Mouse (Mus musculus) stomach, embryonic 14.5 days (tissue): ENCODE data around the gene Lrrc39. TPM values are rescaled to one million over a fixed set of nuclear protein-coding genes. Genes with fewer than 3 reads are reported as not detected.
A peak's percentile ranks its signal among the peaks of the same experiment; 100 is the strongest.
"Not testable (repeated sequence)": the region's sequence is repeated elsewhere in the genome, so short reads cannot be mapped to it uniquely, and the experiment has no call there.

Experiments used
- ATAC-seq: fragments of 200-750 bp; cut with Nextera tagmentation; 2 replicates; pipeline ENCODE4 v1.8.0; 2017; ENCODE audit warnings: low read depth, moderate TSS enrichment; ENCODE audit not compliant: insufficient number of reproducible peaks, insufficient read depth, low FRiP score
- H3K27ac ChIP-seq: fragments of 300-500 bp; sonication (generic); 2 replicates; pipeline ENCODE4 v1.5.1; 2014; ENCODE audit warnings: mild to moderate bottlenecking, low read length, moderate library complexity, mixed read lengths
- H3K27me3 ChIP-seq: fragments of 300-500 bp; sonication (generic); 2 replicates; pipeline ENCODE4 v1.6.1; 2014; ENCODE audit warnings: low read length, control low read depth, mixed read lengths; ENCODE audit not compliant: control insufficient read depth, insufficient read depth
- H3K36me3 ChIP-seq: fragments of 300-500 bp; sonication (generic); 2 replicates; pipeline ENCODE4 v1.6.1; 2014; ENCODE audit warnings: mild to moderate bottlenecking, control low read depth, low read length, moderate library complexity, mixed read lengths; ENCODE audit not compliant: control insufficient read depth, insufficient read depth
- H3K4me1 ChIP-seq: fragments of 300-500 bp; sonication (generic); 2 replicates; pipeline ENCODE4 v1.6.1; 2014; ENCODE audit warnings: low read length, control low read depth, mixed read lengths; ENCODE audit not compliant: control insufficient read depth, insufficient read depth
- H3K4me2 ChIP-seq: fragments of 300-500 bp; sonication (generic); replicated peaks from 2 replicates; pipeline ENCODE4 v1.6.1; 2014; ENCODE audit warnings: low read depth, low read length, control low read depth
- H3K4me3 ChIP-seq: fragments of 300-500 bp; sonication (generic); 2 replicates; pipeline ENCODE4 v1.5.1; 2014; ENCODE audit warnings: low read depth, low read length, control low read depth
- H3K9ac ChIP-seq: fragments of 300-500 bp; sonication (generic); replicated peaks from 2 replicates; pipeline ENCODE4 v1.6.1; 2014; ENCODE audit warnings: low read depth, mild to moderate bottlenecking, control low read depth, low read length, moderate library complexity, mixed read lengths
- H3K9me3 ChIP-seq: fragments of 300-500 bp; sonication (generic); 2 replicates; pipeline ENCODE4 v1.6.1; 2016; ENCODE audit warnings: low read depth, low read length, control low read depth; ENCODE audit not compliant: control insufficient read depth
- WGBS: fragments of 180-500 bp; shearing (Covaris S2); extraction: QIAGEN DNeasy Blood & Tissue Kit; methylation state at CpG from one replicate; pipeline ENCODE4 v1.1.7; 2014; 5-methylcytosine and 5-hydroxymethylcytosine counted together
- polyA plus RNA-seq: library from polyadenylated mRNA; unstranded; fragments of >200 nt; fragmentation: Nextera tagmentation; extraction: Ambion mirVana; gene quantifications from 2 replicates; pipeline ENCODE4 v1.2.1, GENCODE M21; 2014

Lrrc39 gene
- polyA plus RNA-seq, 1 experiment from 2014 or later, result 0.80 TPM

GRCm38 (mm10) chr3:116547430-116547829, 15.3 kb upstream of the Lrrc39 start:
- Histone ChIP-seq H3K4me3 (no peak overlapping the region), H3K27me3 (no peaks in the 10 kb centered on the region), H3K27ac (no peak overlapping the region), H3K9me3 (no peaks in the 10 kb centered on the region), H3K4me1 (no peaks in the 10 kb centered on the region), H3K4me2 (no peak overlapping the region), H3K9ac (no peak overlapping the region), H3K36me3 (peaks cover 13% of the 10 kb centered on the region; the same call in 1 of the 2 replicates)
- ATAC-seq, result no peak
- 86% methylated on average over 5 of the region's 5 CpGs for WGBS

GRCm38 (mm10) chr3:116551362-116551761, 11.4 kb upstream of the Lrrc39 start:
- H3K4me2 ChIP-seq, result no peak overlapping the region
- H3K36me3 ChIP-seq, result peaks cover 7% of the 10 kb centered on the region; the same call in 1 of the 2 replicates
- no peak overlapping the region for H3K27ac ChIP-seq
- no peaks in the 10 kb centered on the region for H3K4me1 ChIP-seq
- H3K9me3 ChIP-seq, result no peaks in the 10 kb centered on the region
- 87% methylated on average over 5 of the region's 5 CpGs for WGBS
- H3K9ac ChIP-seq, result no peak overlapping the region
- no peak for ATAC-seq
- H3K27me3 ChIP-seq, result no peaks in the 10 kb centered on the region
- no peak overlapping the region for H3K4me3 ChIP-seq

GRCm38 (mm10) chr3:116561315-116561714, 1.5 kb upstream of the Lrrc39 start:
- not testable (repeated sequence) for H3K4me1 ChIP-seq, ATAC-seq, H3K9me3 ChIP-seq, H3K9ac ChIP-seq, H3K27me3 ChIP-seq, H3K4me3 ChIP-seq, H3K36me3 ChIP-seq, H3K27ac ChIP-seq, H3K4me2 ChIP-seq
- WGBS, result 95% methylated on average over 13 of the region's 14 CpGs

- 66% methylated on average over 7 of the region's 7 CpGs for WGBS
- Histone ChIP-seq H3K4me2 (no peak overlapping the region), H3K9me3 (no peaks in the 10 kb centered on the region; the same call in 1 of the 2 replicates), H3K36me3 (no peaks in the 10 kb centered on the region), H3K4me3 (no peak overlapping the region), H3K27ac (no peak overlapping the region), H3K27me3 (no peaks in the 10 kb centered on the region), H3K4me1 (no peaks in the 10 kb centered on the region), H3K9ac (no peak overlapping the region)
- ATAC-seq, result no peak
These were observed 321 bp downstream of the Lrrc39 start for GRCm38 (mm10) chr3:116563095-116563492.

- Histone ChIP-seq H3K4me3 (no peak overlapping the region), H3K9ac (no peak overlapping the region), H3K27ac (no peak overlapping the region), H3K36me3 (no peaks in the 10 kb centered on the region), H3K4me2 (no peak overlapping the region), H3K9me3 (no peaks in the 10 kb centered on the region; the same call in 1 of the 2 replicates), H3K4me1 (no peaks in the 10 kb centered on the region), H3K27me3 (no peaks in the 10 kb centered on the region)
- WGBS, result 68% methylated on average over 2 of the region's 2 CpGs
- no peak for ATAC-seq
These were observed 7.9 kb downstream of the Lrrc39 start for GRCm38 (mm10) chr3:116570628-116571027.

DNA sequence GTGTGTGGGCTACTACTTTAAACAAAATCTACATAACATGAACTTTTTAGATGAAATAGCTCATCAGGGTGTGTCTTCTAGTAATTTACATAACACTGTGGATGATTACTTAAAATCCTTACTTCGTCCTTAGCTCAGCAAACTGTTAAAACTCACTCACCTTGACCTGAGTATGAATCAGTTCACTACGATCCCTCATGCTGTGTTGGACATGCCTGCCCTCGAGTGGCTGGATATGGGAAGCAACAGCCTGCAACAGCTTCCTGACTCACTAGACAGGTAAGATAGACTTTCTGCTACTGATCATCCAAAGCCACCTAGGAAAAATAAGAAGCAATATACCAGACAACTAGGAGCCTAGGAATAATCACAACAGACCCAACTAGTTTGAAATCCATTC, 14.5 kb downstream of the Lrrc39 start:
- no peak for ATAC-seq
- WGBS, result 46% methylated on average over 3 of the region's 3 CpGs
- Histone ChIP-seq H3K27me3 (no peaks in the 10 kb centered on the region), H3K4me1 (no peaks in the 10 kb centered on the region), H3K36me3 (peaks cover 16% of the 10 kb centered on the region; the same call in 1 of the 2 replicates), H3K9me3 (no peaks in the 10 kb centered on the region), H3K4me2 (no peak overlapping the region), H3K4me3 (no peak overlapping the region), H3K9ac (no peak overlapping the region), H3K27ac (no peak overlapping the region)

DNA sequence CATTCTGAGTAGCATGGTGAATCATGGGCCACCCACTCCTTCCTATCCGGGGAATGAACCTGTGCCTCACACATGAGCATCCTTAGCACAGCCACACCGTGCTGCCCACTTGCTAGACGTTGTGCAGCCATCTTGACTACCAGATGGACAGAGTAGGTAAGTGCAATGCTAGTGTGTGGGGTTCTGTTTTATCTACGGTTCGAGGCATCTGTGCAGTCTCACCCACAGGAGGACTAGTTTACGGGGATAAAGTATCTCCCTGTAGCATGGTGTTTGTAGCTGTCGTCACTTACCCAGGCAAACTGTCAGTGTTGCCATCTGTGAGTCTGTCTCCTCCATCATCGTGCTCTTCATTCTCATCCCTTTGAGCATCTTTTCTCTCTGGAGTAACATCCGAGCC, 19.4 kb downstream of the Lrrc39 start:
- WGBS, result 94% methylated on average over 9 of the region's 9 CpGs
- no peaks in the 10 kb centered on the region for H3K9me3 ChIP-seq
- H3K4me1 ChIP-seq, result no peaks in the 10 kb centered on the region
- no peak overlapping the region for H3K27ac ChIP-seq
- H3K36me3 ChIP-seq, result peaks cover 42% of the 10 kb centered on the region
- H3K4me2 ChIP-seq, result no peak overlapping the region
- no peaks in the 10 kb centered on the region for H3K27me3 ChIP-seq
- ATAC-seq, result no peak
- no peak overlapping the region for H3K9ac ChIP-seq
- H3K4me3 ChIP-seq, result no peak overlapping the region

- H3K36me3 ChIP-seq, result peaks cover 22% of the 10 kb centered on the region
- no peaks in the 10 kb centered on the region for H3K27me3 ChIP-seq
- peak; percentile 62 for ATAC-seq
- peak overlapping the region; percentile 60 for H3K27ac ChIP-seq
- peaks cover 7% of the 10 kb centered on the region; the same call in 1 of the 2 replicates for H3K4me1 ChIP-seq
- H3K4me3 ChIP-seq, result peak overlapping the region; percentile 61
- H3K9ac ChIP-seq, result peak overlapping the region; percentile 59
- peak overlapping the region; percentile 33 for H3K4me2 ChIP-seq
- H3K9me3 ChIP-seq, result no peaks in the 10 kb centered on the region
- WGBS, result 2% methylated on average over 22 of the region's 22 CpGs
These were observed 31.4 kb downstream of the Lrrc39 start for GRCm38 (mm10) chr3:116594076-116594727.
